Mouse (Mus musculus) liver, embryonic 13.5 days (tissue): ENCODE data around the gene Lars2. TPM values are rescaled to one million over a fixed set of nuclear protein-coding genes. Genes with fewer than 3 reads are reported as not detected.
"Not testable (repeated sequence)": the region's sequence is repeated elsewhere in the genome, so short reads cannot be mapped to it uniquely, and the experiment has no call there.

Source experiments
- ATAC-seq: fragments of 200-750 bp; cut with Nextera tagmentation; 2 replicates; pipeline ENCODE4 v1.8.0; 2017; ENCODE audit warnings: low read depth, mild to moderate bottlenecking, moderate number of reproducible peaks, moderate library complexity
- DNase-seq: peaks from one replicate; pipeline ENCODE4 v3.0.0; 2022
- H3K27ac ChIP-seq: fragments of 300-500 bp; sonication (generic); 2 replicates; pipeline ENCODE4 v1.5.1; 2015; ENCODE audit warnings: moderate library complexity, mild to moderate bottlenecking, inconsistent platforms
- H3K27me3 ChIP-seq: fragments of 300-500 bp; sonication (generic); 2 replicates; pipeline ENCODE4 v1.6.1; 2015; ENCODE audit warnings: mild to moderate bottlenecking, inconsistent platforms
- H3K36me3 ChIP-seq: fragments of 300-500 bp; sonication (generic); 2 replicates; pipeline ENCODE4 v1.6.1; 2015; ENCODE audit warnings: mild to moderate bottlenecking, inconsistent platforms
- H3K4me1 ChIP-seq: fragments of 300-500 bp; sonication (generic); replicated peaks from 2 replicates; pipeline ENCODE4 v1.6.1; 2015; ENCODE audit warnings: inconsistent platforms
- H3K4me2 ChIP-seq: fragments of 300-500 bp; sonication (generic); 2 replicates; pipeline ENCODE4 v1.6.1; 2015; ENCODE audit warnings: inconsistent platforms, mild to moderate bottlenecking, moderate library complexity
- H3K4me3 ChIP-seq: fragments of 300-500 bp; sonication (generic); replicated peaks from 2 replicates; pipeline ENCODE4 v1.5.1; 2015; ENCODE audit warnings: mild to moderate bottlenecking, inconsistent platforms
- H3K9ac ChIP-seq: fragments of 300-500 bp; sonication (generic); 2 replicates; pipeline ENCODE4 v1.6.1; 2015; ENCODE audit warnings: mild to moderate bottlenecking, inconsistent platforms
- H3K9me3 ChIP-seq: fragments of 300-500 bp; sonication (generic); replicated peaks from 2 replicates; pipeline ENCODE4 v1.6.1; 2016; ENCODE audit warnings: inconsistent platforms
- WGBS: fragments of 180-500 bp; shearing (Covaris S2); methylation state at CpG from one replicate; pipeline ENCODE4 v1.1.7; 2015; ENCODE audit not compliant: insufficient replicate concordance; 5-methylcytosine and 5-hydroxymethylcytosine counted together
- polyA plus RNA-seq: library from polyadenylated mRNA; unstranded; fragments of >200 nt; fragmentation: Nextera tagmentation; extraction: Ambion mirVana; gene quantifications from 2 replicates; pipeline ENCODE4 v1.2.1, GENCODE M21; 2015

The Lars2 gene
- polyA plus RNA-seq, 1 experiment from 2014 or later: 768 TPM

GRCm38 (mm10) chr9:123365353-123365752 lies 1.4 kb upstream of the Lars2 start:
- no peaks in the 10 kb centered on the region for H3K27me3 ChIP-seq
- ATAC-seq (no peak), DNase-seq (no peak)
- H3K36me3 ChIP-seq: no peaks in the 10 kb centered on the region
- H3K9ac ChIP-seq: no peak overlapping the region
- H3K27ac ChIP-seq: no peak overlapping the region
- no peak overlapping the region for H3K4me2 ChIP-seq
- H3K9me3 ChIP-seq: no peaks in the 10 kb centered on the region
- peaks cover 23% of the 10 kb centered on the region for H3K4me1 ChIP-seq
- no peak overlapping the region for H3K4me3 ChIP-seq
- WGBS: 57% methylated on average over 1 of the region's 1 CpGs

GRCm38 (mm10) chr9:123365942-123366707 lies 602 bp upstream of the Lars2 start:
- 29% methylated on average over 9 of the region's 9 CpGs for WGBS
- Histone ChIP-seq H3K4me2 (peak overlapping the region; percentile 86), H3K36me3 (no peaks in the 10 kb centered on the region), H3K4me3 (peak overlapping the region; percentile 82), H3K27ac (no peak overlapping the region), H3K4me1 (peaks cover 23% of the 10 kb centered on the region), H3K9me3 (no peaks in the 10 kb centered on the region), H3K9ac (no peak overlapping the region), H3K27me3 (no peaks in the 10 kb centered on the region)
- no peak for DNase-seq
- ATAC-seq: peak; percentile 31

- H3K27ac ChIP-seq: peak overlapping the region; percentile 86; the same call in 1 of the 2 replicates
Observed at GRCm38 (mm10) chr9:123367636-123368035, 909 bp downstream of the Lars2 start.

GRCm38 (mm10) chr9:123382399-123382798 lies 15.7 kb downstream of the Lars2 start:
- Histone ChIP-seq H3K27me3 (no peaks in the 10 kb centered on the region), H3K36me3 (peaks cover 31% of the 10 kb centered on the region), H3K9ac (no peak overlapping the region), H3K4me2 (no peak overlapping the region), H3K9me3 (no peaks in the 10 kb centered on the region), H3K27ac (no peak overlapping the region), H3K4me3 (no peak overlapping the region), H3K4me1 (peaks cover 24% of the 10 kb centered on the region)
- DNase-seq (no peak), ATAC-seq (no peak)
- 70% methylated on average over 5 of the region's 5 CpGs for WGBS

More at GRCm38 (mm10) chr9:123367636-123368035, 909 bp downstream of the Lars2 start:
- Histone ChIP-seq H3K4me1 (peaks cover 23% of the 10 kb centered on the region), H3K9me3 (no peaks in the 10 kb centered on the region), H3K9ac (peak overlapping the region; percentile 84), H3K4me2 (peak overlapping the region; percentile 86), H3K4me3 (peak overlapping the region; percentile 82), H3K27me3 (no peaks in the 10 kb centered on the region), H3K36me3 (peaks cover 11% of the 10 kb centered on the region)
- DNase-seq (no peak), ATAC-seq (no peak)

GRCm38 (mm10) chr9:123384696-123385095 lies 18.0 kb downstream of the Lars2 start:
- H3K9me3 ChIP-seq: no peaks in the 10 kb centered on the region
- H3K4me3 ChIP-seq: no peak overlapping the region
- H3K4me1 ChIP-seq: peaks cover 27% of the 10 kb centered on the region
- WGBS: 90% methylated on average over 3 of the region's 3 CpGs
- no peak overlapping the region for H3K27ac ChIP-seq
- no peaks in the 10 kb centered on the region for H3K27me3 ChIP-seq
- ATAC-seq (no peak), DNase-seq (no peak)
- H3K9ac ChIP-seq: no peak overlapping the region
- no peak overlapping the region for H3K4me2 ChIP-seq
- H3K36me3 ChIP-seq: peaks cover 19% of the 10 kb centered on the region

GRCm38 (mm10) chr9:123385352-123386198 lies 18.8 kb downstream of the Lars2 start:
- DNase-seq (no peak), ATAC-seq (no peak)
- Histone ChIP-seq H3K27me3 (no peaks in the 10 kb centered on the region), H3K4me3 (no peak overlapping the region), H3K4me2 (no peak overlapping the region), H3K9me3 (no peaks in the 10 kb centered on the region), H3K9ac (no peak overlapping the region), H3K4me1 (peaks cover 27% of the 10 kb centered on the region), H3K36me3 (peaks cover 24% of the 10 kb centered on the region), H3K27ac (no peak overlapping the region)
- WGBS: 84% methylated on average over 5 of the region's 5 CpGs

- Histone ChIP-seq H3K9ac (no peak overlapping the region), H3K4me2 (no peak overlapping the region), H3K27ac (no peak overlapping the region), H3K36me3 (peaks cover 18% of the 10 kb centered on the region; the same call in 1 of the 2 replicates), H3K4me1 (peaks cover 27% of the 10 kb centered on the region), H3K9me3 (no peaks in the 10 kb centered on the region), H3K27me3 (no peaks in the 10 kb centered on the region), H3K4me3 (no peak overlapping the region)
- 51% methylated on average over 3 of the region's 3 CpGs for WGBS
- peak; percentile 88 for ATAC-seq
- DNase-seq: peak; percentile 24
Observed at GRCm38 (mm10) chr9:123386347-123386746, 19.6 kb downstream of the Lars2 start.

- H3K4me3 ChIP-seq, DNase-seq, H3K27me3 ChIP-seq, H3K9me3 ChIP-seq, H3K27ac ChIP-seq, ATAC-seq, H3K4me2 ChIP-seq, H3K9ac ChIP-seq: not testable (repeated sequence)
- Histone ChIP-seq H3K36me3 (peaks cover 18% of the 10 kb centered on the region; the same call in 1 of the 2 replicates), H3K4me1 (peaks cover 20% of the 10 kb centered on the region)
- 90% methylated on average over 11 of the region's 21 CpGs for WGBS
Observed at GRCm38 (mm10) chr9:123388087-123389007, 21.6 kb downstream of the Lars2 start.

GRCm38 (mm10) chr9:123391140-123391849 lies 24.6 kb downstream of the Lars2 start:
- Histone ChIP-seq H3K27ac (no peak overlapping the region), H3K4me3 (no peak overlapping the region)
- no peak for ATAC-seq

GRCm38 (mm10) chr9:123394856-123395255 lies 28.1 kb downstream of the Lars2 start:
- ATAC-seq: no peak

More at GRCm38 (mm10) chr9:123391140-123391849, 24.6 kb downstream of the Lars2 start:
- Histone ChIP-seq H3K36me3 (peaks cover 22% of the 10 kb centered on the region), H3K4me1 (peaks cover 11% of the 10 kb centered on the region), H3K9ac (no peak overlapping the region), H3K4me2 (no peak overlapping the region), H3K27me3 (no peaks in the 10 kb centered on the region), H3K9me3 (no peaks in the 10 kb centered on the region)
- WGBS: 61% methylated on average over 5 of the region's 5 CpGs
- DNase-seq: no peak

More at GRCm38 (mm10) chr9:123394856-123395255, 28.1 kb downstream of the Lars2 start:
- no peak overlapping the region for H3K9ac ChIP-seq
- H3K27ac ChIP-seq: no peak overlapping the region
- WGBS: 43% methylated on average over 6 of the region's 6 CpGs
- H3K9me3 ChIP-seq: no peaks in the 10 kb centered on the region
- peaks cover 11% of the 10 kb centered on the region for H3K36me3 ChIP-seq
- DNase-seq: no peak
- no peak overlapping the region for H3K4me3 ChIP-seq
- H3K4me2 ChIP-seq: no peak overlapping the region
- H3K27me3 ChIP-seq: no peaks in the 10 kb centered on the region
- no peaks in the 10 kb centered on the region for H3K4me1 ChIP-seq
